Mouse (Mus musculus) heart, adult 9 months (tissue): Measurements from ENCODE around the gene Pabpc4.

Source experiments
- DNase-seq, 2 experiments: peaks; one replicate each; pipeline ENCODE4 v3.0.0; 2022; ENCODE audit warnings: low spot score in 2 of 2

The Pabpc4 gene

DNA sequence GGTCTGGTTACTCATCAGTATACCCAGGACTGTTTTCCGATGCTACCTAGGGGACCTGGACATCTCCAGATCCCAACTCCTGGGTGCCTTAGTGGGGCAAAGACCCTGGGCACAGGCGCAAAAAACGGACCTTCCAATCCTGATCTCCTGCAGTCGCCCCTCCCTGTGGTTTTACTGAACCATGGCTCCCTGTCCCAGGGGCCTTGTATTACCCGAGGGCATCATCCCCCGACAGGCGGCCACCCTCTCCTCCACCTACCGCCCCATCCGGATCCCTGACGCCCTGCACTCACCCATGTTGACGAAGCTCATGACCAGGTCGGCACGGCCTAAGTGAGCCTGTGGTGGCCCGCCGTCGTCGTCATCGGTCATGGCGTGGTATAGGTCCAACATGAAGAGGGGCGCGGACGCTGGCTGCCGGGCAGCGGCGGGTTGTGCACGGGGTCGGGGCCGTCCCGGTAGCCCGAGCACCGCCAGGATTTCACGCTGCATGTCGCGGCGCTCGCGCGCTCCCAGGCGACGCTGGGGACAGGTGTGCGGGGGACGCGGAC, 80.0 kb downstream of the Pabpc4 start:
- DNase-seq, result no peak

DNA sequence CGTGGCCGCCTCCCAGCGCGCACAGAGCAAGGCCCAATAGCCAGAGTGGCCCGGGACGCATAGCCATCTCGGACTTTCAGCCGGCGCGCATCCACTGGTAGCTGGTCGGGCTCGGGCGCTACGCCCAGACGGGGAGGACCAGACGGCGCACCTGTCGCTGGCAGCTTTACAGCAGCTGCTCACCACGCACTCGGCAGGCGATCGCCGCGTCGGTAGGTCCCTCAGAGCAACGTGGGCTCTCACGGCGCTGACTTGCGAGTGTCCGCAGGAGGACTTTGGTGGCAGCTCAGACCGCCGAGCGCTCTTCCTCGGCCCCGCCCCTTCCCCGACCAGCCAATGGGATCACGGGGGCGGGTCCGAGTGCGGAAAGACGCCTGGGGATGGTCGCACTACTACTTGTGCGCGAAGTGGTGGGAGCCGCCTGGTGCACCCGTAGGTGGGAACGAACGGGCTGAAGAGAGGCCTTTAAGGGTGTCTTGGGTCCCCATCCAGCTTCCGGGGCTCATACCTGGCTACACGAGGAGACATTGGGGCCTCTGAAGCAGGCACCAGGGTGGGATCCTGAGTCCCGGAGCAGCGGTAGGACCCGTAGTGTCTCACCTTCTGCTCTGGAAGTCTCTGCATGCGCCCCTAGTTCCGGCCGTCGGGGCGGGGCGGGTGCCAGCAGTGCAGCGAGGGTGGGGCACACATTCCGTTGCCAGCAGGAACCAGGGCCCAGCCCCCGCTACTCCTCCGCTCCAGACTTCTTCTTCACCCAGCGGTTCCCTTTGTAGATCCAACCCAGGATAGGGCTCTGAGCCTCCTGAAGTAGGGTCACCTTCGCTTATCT, 80.7 kb downstream of the Pabpc4 start, which contains the start of gene Bmp8a:
TSS of gene Bmp8a (minus strand) at position 611 of the 829 bp plus-strand sequence.
- peak; percentile 36 to 40 for DNase-seq

DNA sequence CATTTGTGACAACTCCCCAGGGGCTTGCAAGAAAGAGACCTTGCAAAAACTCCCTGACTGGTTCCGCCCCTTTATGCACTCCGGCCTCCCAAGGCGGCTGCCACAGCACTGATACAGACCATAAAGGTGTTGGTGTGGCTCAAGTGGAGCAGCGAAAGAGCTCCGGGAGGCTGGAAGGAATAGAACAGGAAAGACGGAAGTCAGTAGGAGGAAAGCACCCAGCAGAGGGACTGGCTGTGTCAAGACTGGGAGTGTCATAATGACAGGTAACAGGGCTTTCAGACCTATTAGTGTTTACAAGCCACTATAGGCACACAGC, 81.3 kb downstream of the Pabpc4 start:
- no peak for DNase-seq
